Mouse (Mus musculus) CH12.LX (cell line): ENCODE results near the gene Pak3. TPM values are rescaled to one million over a fixed set of nuclear protein-coding genes. Genes with fewer than 3 reads are reported as not detected.

Source experiments
- DNase-seq: peaks from one replicate; pipeline ENCODE4 v3.0.0-alpha.2; 2013; ENCODE audit errors: extremely low read depth
- H3K27ac ChIP-seq: 2 replicates; pipeline ENCODE4 v1.5.1; 2012; ENCODE audit warnings: low read depth, mild to moderate bottlenecking, control low read depth, moderate library complexity; ENCODE audit not compliant: insufficient read depth
- H3K27me3 ChIP-seq: replicated peaks from 2 replicates; pipeline ENCODE3; 2012; ENCODE audit warnings: inconsistent platforms
- H3K36me3 ChIP-seq, 2 experiments: replicated peaks in 1 of 2; 2 replicates each; pipeline versions ENCODE3 to v1.6.1; 2012; ENCODE audit warnings: inconsistent platforms in 1 of 2, low read length in 1 of 2, mild to moderate bottlenecking in 1 of 2, mixed read lengths in 1 of 2, moderate library complexity in 1 of 2; ENCODE audit not compliant: control insufficient read depth in 1 of 2, insufficient read depth in 1 of 2
- H3K4me1 ChIP-seq, 2 experiments: 2 replicates each; pipeline ENCODE4 v1.6.1; 2012; ENCODE audit warnings: inconsistent platforms in 1 of 2, moderate library complexity in 1 of 2; ENCODE audit not compliant: insufficient read depth in 2 of 2, control insufficient read depth in 1 of 2
- H3K4me2 ChIP-seq: 2 replicates; pipeline ENCODE4 v1.6.1; 2012; ENCODE audit warnings: low read depth, mild to moderate bottlenecking, control low read depth; ENCODE audit not compliant: poor library complexity, insufficient read depth, severe bottlenecking
- H3K4me3 ChIP-seq, 3 experiments: fragments of 150-350 bp in 1 of 3; sonication (generic) in 1 of 3; replicated peaks in 1 of 3; 2 replicates each; pipeline versions ENCODE3 to v1.5.1; 2011 to 2012; ENCODE audit warnings: low read depth in 2 of 3, low read length in 2 of 3, mild to moderate bottlenecking in 2 of 3, moderate library complexity in 2 of 3, control low read depth in 1 of 3, improper control_type of control experiment in 1 of 3, inconsistent platforms in 1 of 3, mixed read lengths in 1 of 3; ENCODE audit not compliant: poor library complexity in 1 of 3
- H3K79me2 ChIP-seq: replicated peaks from 2 replicates; pipeline ENCODE4 v1.6.1; 2012; ENCODE audit warnings: mild to moderate bottlenecking, moderate library complexity; ENCODE audit not compliant: control insufficient read depth, poor library complexity, insufficient read depth, severe bottlenecking; ENCODE audit errors: extremely low read depth
- H3K9ac ChIP-seq: 2 replicates; pipeline ENCODE4 v1.6.1; 2012; ENCODE audit warnings: low read depth, mild to moderate bottlenecking, control low read depth, moderate library complexity; ENCODE audit not compliant: insufficient read depth
- H3K9me3 ChIP-seq: replicated peaks from 2 replicates; pipeline ENCODE3; 2012; ENCODE audit warnings: low read length, inconsistent platforms, mixed read lengths
- BHLHE40 ChIP-seq: IDR thresholded peaks from 2 replicates; pipeline ENCODE4 v1.6.1; 2011; ENCODE audit warnings: mild to moderate bottlenecking, low read depth, low read length, improper control_type of control experiment
- CHD2 ChIP-seq: IDR thresholded peaks from 2 replicates; pipeline ENCODE4 v1.6.1; 2011; ENCODE audit warnings: low read length, improper control_type of control experiment
- CTCF ChIP-seq, 2 experiments: IDR thresholded peaks in 1 of 2; conservative IDR thresholded peaks in 1 of 2; 2 replicates each; pipeline ENCODE4 v1.5.1; 2011 to 2012; ENCODE audit warnings: low read depth in 2 of 2, low read length in 2 of 2, improper control_type of control experiment in 1 of 2, inconsistent platforms in 1 of 2, mild to moderate bottlenecking in 1 of 2, moderate library complexity in 1 of 2
- E2F4 ChIP-seq: IDR thresholded peaks from 2 replicates; pipeline ENCODE4 v1.6.1; 2011; ENCODE audit warnings: low read depth, low read length, improper control_type of control experiment; ENCODE audit not compliant: insufficient replicate concordance
- ELF1 ChIP-seq: IDR thresholded peaks from 2 replicates; pipeline ENCODE4 v1.6.1; 2014; ENCODE audit warnings: low read depth, mild to moderate bottlenecking, inconsistent platforms, low read length, improper control_type of control experiment
- ETS1 ChIP-seq: conservative IDR thresholded peaks from 2 replicates; pipeline ENCODE4 v1.6.1; 2012; ENCODE audit warnings: low read depth, mild to moderate bottlenecking, inconsistent platforms, low read length, improper control_type of control experiment, moderate library complexity
- GABPA ChIP-seq: IDR thresholded peaks from 2 replicates; pipeline ENCODE4 v1.6.1; 2012; ENCODE audit warnings: low read depth, low read length, improper control_type of control experiment, inconsistent platforms; ENCODE audit not compliant: insufficient replicate concordance
- HCFC1 ChIP-seq: IDR thresholded peaks from 2 replicates; pipeline ENCODE4 v1.6.1; 2012; ENCODE audit warnings: low read depth, mild to moderate bottlenecking, inconsistent platforms, low read length, improper control_type of control experiment
- IRF4 ChIP-seq: IDR thresholded peaks from 2 replicates; pipeline ENCODE4 v1.6.1; 2014; ENCODE audit warnings: low read depth, mild to moderate bottlenecking, inconsistent platforms, low read length, improper control_type of control experiment
- JUND ChIP-seq: conservative IDR thresholded peaks from 2 replicates; pipeline ENCODE4 v1.6.1; 2011; ENCODE audit warnings: low read depth, low read length, improper control_type of control experiment
- MAX ChIP-seq: IDR thresholded peaks from 2 replicates; pipeline ENCODE4 v1.6.1; 2011; ENCODE audit warnings: low read length, improper control_type of control experiment
- MAZ ChIP-seq: IDR thresholded peaks from 2 replicates; pipeline ENCODE4 v1.6.1; 2012; ENCODE audit warnings: low read depth, mild to moderate bottlenecking, inconsistent platforms, low read length, improper control_type of control experiment, moderate library complexity
- MEF2A ChIP-seq: IDR thresholded peaks from 2 replicates; pipeline ENCODE4 v1.6.1; 2014; ENCODE audit warnings: low read depth, mild to moderate bottlenecking, inconsistent platforms, low read length, improper control_type of control experiment, borderline replicate concordance
- MXI1 ChIP-seq: IDR thresholded peaks from 2 replicates; pipeline ENCODE4 v1.6.1; 2011; ENCODE audit warnings: mild to moderate bottlenecking, low read depth, low read length, improper control_type of control experiment
- MYC ChIP-seq: IDR thresholded peaks from 2 replicates; pipeline ENCODE4 v1.6.1; 2011; ENCODE audit warnings: low read depth, mild to moderate bottlenecking, improper control_type of control experiment, low read length
- NRF1 ChIP-seq: IDR thresholded peaks from 2 replicates; pipeline ENCODE4 v1.6.1; 2014; ENCODE audit warnings: low read depth, mild to moderate bottlenecking, inconsistent platforms, low read length, improper control_type of control experiment, moderate library complexity
- PAX5 ChIP-seq: IDR thresholded peaks from 2 replicates; pipeline ENCODE4 v1.6.1; 2012; ENCODE audit warnings: low read length, inconsistent platforms, mixed read lengths
- POLR2A ChIP-seq: IDR thresholded peaks from 2 replicates; pipeline ENCODE4 v1.6.1; 2011; ENCODE audit warnings: low read depth, mild to moderate bottlenecking, improper control_type of control experiment, low read length
- POLR2AphosphoS2 ChIP-seq: IDR thresholded peaks from 2 replicates; pipeline ENCODE4 v1.6.1; 2011; ENCODE audit warnings: low read depth, low read length, improper control_type of control experiment
- RAD21 ChIP-seq: IDR thresholded peaks from 2 replicates; pipeline ENCODE4 v1.6.1; 2011; ENCODE audit warnings: low read depth, mild to moderate bottlenecking, low read length, improper control_type of control experiment, moderate library complexity
- SIN3A ChIP-seq: IDR thresholded peaks from 2 replicates; pipeline ENCODE4 v1.6.1; 2012; ENCODE audit warnings: low read length, improper control_type of control experiment, inconsistent platforms
- SMC3 ChIP-seq: IDR thresholded peaks from 2 replicates; pipeline ENCODE4 v1.6.1; 2011; ENCODE audit warnings: low read depth, low read length, improper control_type of control experiment
- TBP ChIP-seq: conservative IDR thresholded peaks from 2 replicates; pipeline ENCODE4 v1.6.1; 2011; ENCODE audit warnings: low read depth, low read length, improper control_type of control experiment
- TCF12 ChIP-seq: IDR thresholded peaks from 2 replicates; pipeline ENCODE4 v1.6.1; 2014; ENCODE audit warnings: low read depth, mild to moderate bottlenecking, inconsistent platforms, low read length, improper control_type of control experiment
- USF1 ChIP-seq: IDR thresholded peaks from 2 replicates; pipeline ENCODE4 v1.6.1; 2014; ENCODE audit warnings: low read depth, mild to moderate bottlenecking, inconsistent platforms, low read length, improper control_type of control experiment
- ZC3H11A ChIP-seq: IDR thresholded peaks from 2 replicates; pipeline ENCODE4 v1.6.1; 2012; ENCODE audit warnings: low read depth, mild to moderate bottlenecking, inconsistent platforms, low read length, improper control_type of control experiment
- ZKSCAN1 ChIP-seq: IDR thresholded peaks from 2 replicates; pipeline ENCODE4 v1.6.1; 2012; ENCODE audit warnings: low read depth, inconsistent platforms, low read length, improper control_type of control experiment, borderline replicate concordance
- ZMIZ1 ChIP-seq: IDR thresholded peaks from 2 replicates; pipeline ENCODE4 v1.6.1; 2012; ENCODE audit warnings: low read depth, mild to moderate bottlenecking, inconsistent platforms, low read length, improper control_type of control experiment
- ZNF384 ChIP-seq: IDR thresholded peaks from 2 replicates; pipeline ENCODE4 v1.6.1; 2012; ENCODE audit warnings: low read depth, low read length, improper control_type of control experiment, inconsistent platforms
- dilution Hi-C: fragments of 300-500 bp; cut with MboI; formaldehyde crosslinking; loops from 2 replicates; pipeline ENCODE4 v1.14.3; 2020; ENCODE audit warnings: low sequenced_read_pairs; ENCODE audit not compliant: extremely low pct_unique_long_range_greater_than_20kb, extremely low pct_ligation_motif_present
- in situ Hi-C: fragments of 300-500 bp; cut with MboI; formaldehyde crosslinking; loops from 3 replicates; pipeline ENCODE4 v1.14.3; 2019; ENCODE audit warnings: low sequenced_read_pairs, low pct_ligation_motif_present, low pct_unique_long_range_greater_than_20kb, mixed read lengths
- polyA plus RNA-seq: library from polyadenylated mRNA; unstranded; fragments of >175 nt; gene quantifications from 2 replicates; pipeline ENCODE4 v1.2.1, GENCODE M21; 2012; ENCODE audit warnings: low read depth; ENCODE audit not compliant: insufficient read length
- total RNA-seq, 2 experiments: library from RNA; depleted of rRNA; stranded (reverse); fragments of 300-350 nt in 1 of 2; fragments of >200 nt in 1 of 2; gene quantifications; 2 replicates each; pipeline ENCODE4 v1.2.3; 2012 to 2014

The Pak3 gene
- total and polyA plus RNA-seq, 3 experiments, result under 0.01 TPM; not detected in 2

DNA sequence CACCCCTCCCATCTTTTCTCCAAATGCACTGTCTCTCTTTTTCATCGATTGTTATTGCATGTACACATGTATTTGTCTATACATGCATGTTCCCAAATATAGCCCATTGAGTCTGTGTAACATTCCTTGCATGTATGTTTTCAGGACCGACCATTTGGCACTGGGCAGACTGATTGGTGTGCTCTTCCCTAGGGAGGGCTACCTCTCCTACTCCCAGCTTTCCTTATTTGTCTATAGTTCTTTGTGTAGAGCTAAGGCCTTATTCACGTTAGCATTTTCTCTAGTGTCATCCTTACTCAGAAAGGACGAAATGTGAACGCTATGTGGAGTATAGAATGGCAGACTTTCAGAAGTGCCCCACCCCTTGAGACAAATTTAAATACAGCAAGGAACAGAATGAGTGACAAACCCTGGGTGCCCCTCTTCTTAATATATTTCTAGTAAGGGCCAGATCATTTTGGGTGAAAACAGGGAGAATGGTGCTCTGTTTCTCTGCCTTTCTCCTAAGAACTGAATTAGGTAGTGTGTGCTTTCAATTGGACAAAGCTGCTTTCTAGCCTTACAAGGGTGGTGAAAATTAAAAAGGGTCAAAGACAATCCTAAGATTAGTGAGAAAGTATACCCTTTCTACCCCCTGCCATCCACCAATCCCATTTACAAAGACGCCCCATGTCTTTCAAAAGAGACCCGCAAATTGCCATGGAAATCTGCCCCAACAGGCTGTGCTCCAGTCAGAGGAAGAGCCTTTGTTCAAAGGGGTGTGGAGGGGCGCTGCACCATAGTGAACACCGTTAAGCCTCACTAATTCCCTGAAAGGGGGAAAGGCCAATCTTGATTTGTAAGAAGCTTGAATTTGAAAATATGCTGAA lies 136.2 kb downstream of the Pak3 start:
- no peak overlapping the region for H3K4me2 ChIP-seq
- H3K9ac ChIP-seq, result no peak overlapping the region
- TF ChIP-seq NRF1, result no peak
- no peak for TF ChIP-seq PAX5
- TF ChIP-seq MYC, result no peak
- TF ChIP-seq MEF2A, result no peak
- TF ChIP-seq TBP, result no peak
- TF ChIP-seq E2F4, result no peak
- no peak for TF ChIP-seq TCF12
- no peak for TF ChIP-seq HCFC1
- no peak for TF ChIP-seq CHD2
- TF ChIP-seq ELF1, result no peak
- TF ChIP-seq SMC3, result no peak
- no peak for TF ChIP-seq SIN3A
- TF ChIP-seq ZMIZ1, result no peak
- no peak for TF ChIP-seq ETS1
- no peak for TF ChIP-seq USF1
- TF ChIP-seq MXI1, result no peak
- no peak for TF ChIP-seq ZC3H11A
- no peak for TF ChIP-seq GABPA
- TF ChIP-seq JUND, result no peak
- TF ChIP-seq POLR2A, result no peak
- TF ChIP-seq, all 38 proteins: peak for 0
- H3K4me1 ChIP-seq, result no peaks in the 10 kb centered on the region
- H3K27ac ChIP-seq, result no peak overlapping the region
- H3K36me3 ChIP-seq, result no peaks in the 10 kb centered on the region
- no peak overlapping the region for H3K4me3 ChIP-seq
- in situ Hi-C loops, result loop anchor here (25.0 kb wide), 1 partner anchor 192 kb away; no protein-coding TSS in a partner anchor
- dilution Hi-C loops, result no loop called here
- H3K27me3 ChIP-seq, result no peaks in the 10 kb centered on the region
- H3K79me2 ChIP-seq, result no peaks in the 10 kb centered on the region
- no peak for DNase-seq
- no peaks in the 10 kb centered on the region for H3K9me3 ChIP-seq

DNA sequence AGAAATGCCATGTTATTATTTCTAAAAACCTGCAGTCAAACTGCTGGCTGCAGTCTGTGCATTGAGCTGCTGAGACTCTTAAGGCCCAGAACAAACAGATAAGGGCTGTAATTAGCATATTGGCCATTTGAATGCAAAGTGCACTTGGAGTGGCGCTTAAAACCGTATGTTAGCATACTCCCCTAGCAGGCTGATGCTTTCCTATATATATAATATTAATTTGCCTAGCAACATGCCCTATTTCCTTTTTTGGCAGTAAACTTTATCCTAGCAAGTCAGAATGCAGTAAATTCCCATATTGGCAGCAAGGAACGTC lies 136.7 kb downstream of the Pak3 start:
- H3K36me3 ChIP-seq, result no peaks in the 10 kb centered on the region
- H3K79me2 ChIP-seq, result no peaks in the 10 kb centered on the region
- DNase-seq, result no peak
- H3K9me3 ChIP-seq, result no peaks in the 10 kb centered on the region
- TF ChIP-seq MAZ (no peak), ZNF384 (no peak), NRF1 (no peak), PAX5 (no peak), POLR2AphosphoS2 (no peak), ZKSCAN1 (no peak), RAD21 (no peak), CHD2 (no peak), USF1 (no peak), ELF1 (no peak), CTCF (conservative IDR thresholded peaks at IDR 0.05 in 1 of 2, IDR thresholded peaks at IDR 0.05 in 1 of 2; ENCODE audit: low read depth in 2 of 2, low read length in 2 of 2) (no peak), SIN3A (no peak), MAX (no peak), BHLHE40 (no peak), IRF4 (no peak), MYC (no peak), MEF2A (no peak), TBP (no peak)
- in situ Hi-C loops, result loop anchor here (25.0 kb wide), 1 partner anchor 193 kb away; no protein-coding TSS in a partner anchor
- H3K9ac ChIP-seq, result no peak overlapping the region
- no peaks in the 10 kb centered on the region for H3K27me3 ChIP-seq
- dilution Hi-C loops, result no loop called here
- H3K4me2 ChIP-seq, result no peak overlapping the region
- no peak overlapping the region for H3K27ac ChIP-seq
- no peak overlapping the region for H3K4me3 ChIP-seq
- no peaks in the 10 kb centered on the region for H3K4me1 ChIP-seq
